Mouse (Mus musculus) colon, adult 2 months (tissue): Measurements from ENCODE around the gene Ikbip. TPM values are rescaled to one million over a fixed set of nuclear protein-coding genes. Genes with fewer than 3 reads are reported as not detected.

ENCODE experiments used
- polyA plus RNA-seq: library from polyadenylated mRNA; depleted of rRNA; stranded (reverse); fragments of >200 nt; gene quantifications from 2 replicates; pipeline ENCODE4 v1.2.3, GENCODE M21; 2012; rRNA removed

The Ikbip gene
- polyA plus RNA-seq, result 3.0 and 3.9 TPM in 2 replicates

DNA sequence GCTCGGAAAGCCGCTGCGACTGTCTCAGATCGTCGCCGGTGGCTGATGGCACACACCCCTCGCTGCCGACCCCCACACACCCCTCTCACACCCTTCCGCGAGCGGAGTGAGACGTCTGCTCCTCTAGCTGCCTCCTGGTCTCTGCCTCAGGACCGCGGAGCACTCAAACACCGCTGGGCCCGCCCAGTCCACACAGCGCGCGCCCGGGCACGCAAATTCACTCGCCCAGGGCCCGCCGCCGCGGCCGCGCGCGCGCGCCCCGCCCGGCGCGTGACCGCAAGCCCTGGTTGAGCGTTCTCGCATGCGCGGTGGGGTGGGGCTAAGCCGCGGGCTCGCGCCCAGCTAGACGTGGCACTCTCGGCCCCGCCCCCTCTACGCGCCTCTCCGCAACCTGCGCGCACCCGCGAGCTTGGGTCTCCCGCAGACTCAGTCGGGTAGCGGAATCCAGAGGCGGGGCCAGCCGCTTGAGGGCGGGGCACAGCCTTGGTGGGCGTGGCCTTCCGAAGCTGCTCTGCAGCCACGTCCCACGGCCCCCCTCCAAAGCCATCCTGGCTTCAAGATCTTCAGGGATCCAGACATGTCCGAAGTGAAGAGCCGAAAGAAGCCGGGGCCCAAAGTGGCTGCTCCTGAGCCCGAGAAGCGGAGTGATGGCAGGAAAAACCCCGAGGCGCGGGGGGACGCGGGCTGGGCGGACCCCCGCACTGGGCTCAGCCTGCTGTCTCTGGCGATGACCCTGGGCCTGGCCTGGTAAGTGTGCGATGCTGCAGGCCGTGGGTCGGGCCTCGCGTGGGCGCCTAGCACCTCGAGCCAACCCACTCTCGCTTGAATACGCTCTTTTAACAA, at the start of gene Ikbip, which contains the start of gene Apaf1:
Gene Ikbip (plus strand): TSS at position 391 of the 843 bp plus-strand sequence.
Gene Apaf1 (minus strand): TSS at position 221 of the 843 bp plus-strand sequence.

DNA sequence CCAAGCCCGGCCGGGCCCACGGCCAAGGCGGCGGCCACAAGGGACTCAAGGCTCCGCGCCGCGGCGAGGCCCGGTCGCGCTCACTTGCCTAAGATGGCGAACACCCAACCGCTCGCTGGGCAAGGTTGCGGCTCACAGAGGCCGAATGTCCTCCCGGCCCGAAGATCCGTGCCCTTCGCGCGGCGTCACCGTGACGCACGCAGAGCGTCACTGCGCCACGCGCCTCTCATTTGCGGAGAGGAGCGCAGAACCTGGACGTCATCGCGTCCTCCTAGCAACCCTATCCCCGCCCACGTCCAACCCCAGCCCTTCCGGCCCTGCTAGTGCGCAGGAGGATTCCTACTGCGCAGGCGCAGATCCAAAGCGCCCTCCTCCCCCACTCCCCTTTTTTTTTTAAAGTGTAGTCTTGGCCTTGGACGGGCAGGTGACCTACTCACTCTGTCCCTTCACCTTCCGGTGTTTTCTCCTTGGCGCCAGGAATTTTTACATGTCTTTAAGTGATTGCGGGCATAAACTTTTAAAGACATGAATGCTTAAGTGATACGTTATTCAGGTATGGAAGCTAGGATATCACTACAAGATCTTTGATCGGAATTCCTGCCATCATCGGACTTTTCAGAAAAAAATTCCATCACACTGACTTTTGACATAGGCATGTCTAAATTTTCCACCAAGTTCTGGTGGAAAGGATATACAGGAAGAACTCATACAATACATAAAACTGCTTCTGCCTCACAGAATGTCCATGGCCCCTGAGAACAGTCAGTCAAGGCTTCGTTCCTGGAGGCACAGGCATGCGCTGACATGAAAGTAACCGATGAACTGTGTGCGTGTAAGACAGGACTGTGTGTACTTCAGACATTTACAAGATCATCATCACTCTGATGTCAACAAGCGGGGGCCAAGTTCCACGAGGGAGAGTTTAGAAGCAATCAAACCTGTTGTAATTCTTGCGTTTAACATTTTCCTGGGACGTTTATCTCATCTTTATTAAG, 41.4 kb downstream of the Ikbip start, which contains the start of gene Slc25a3:
Gene Slc25a3 (minus strand): TSS at position 232 of the 995 bp plus-strand sequence.

Other genes starting within 250 kb of the Ikbip start
- 6.6 and 8.7 TPM in 2 replicates for gene Apaf1, start 170 bp upstream of the Ikbip start, polyA plus RNA-seq
- gene Slc25a3, start 41.1 kb downstream of the Ikbip start, polyA plus RNA-seq, result 600 and 673 TPM in 2 replicates
- gene Tmpo, start 98.4 kb downstream of the Ikbip start, polyA plus RNA-seq, result 39.1 and 53.3 TPM in 2 replicates